Mouse (Mus musculus): ENCODE results near the gene Klhl30. TPM values are rescaled to one million over a fixed set of nuclear protein-coding genes. Genes with fewer than 3 reads are reported as not detected.

Klhl30 gene
- polyA plus RNA-seq, 1 experiment from 2014 or later: 1.7 TPM

GRCm38 (mm10) chr1:91352277-91352676 lies 1.5 kb downstream of the Klhl30 start:
- no peak overlapping the region for H3K27ac ChIP-seq (ENCODE audit: low read length)
- no peak overlapping the region for H3K4me2 ChIP-seq (ENCODE audit: low read depth, low read length)
- H3K9me3 ChIP-seq (ENCODE audit: control insufficient read depth, low read length): no peaks in the 10 kb centered on the region
- no peak overlapping the region for H3K4me3 ChIP-seq (ENCODE audit: low read length)
- H3K9ac ChIP-seq (ENCODE audit: low read length): no peak overlapping the region
- no peak for ATAC-seq (ENCODE audit: low read depth)
- no peaks in the 10 kb centered on the region for H3K27me3 ChIP-seq (ENCODE audit: control insufficient read depth, insufficient read depth, low read depth, low read length)
- 87% methylated on average over 2 of the region's 2 CpGs for WGBS
- H3K4me1 ChIP-seq (replicated peaks; ENCODE audit: control insufficient read depth, insufficient read depth, low read length): no peaks in the 10 kb centered on the region
- no peaks in the 10 kb centered on the region for H3K36me3 ChIP-seq (ENCODE audit: control insufficient read depth, insufficient read depth, low read length)

- no peak overlapping the region for H3K9ac ChIP-seq (ENCODE audit: low read length)
- no peak for ATAC-seq (ENCODE audit: low read depth)
- no peaks in the 10 kb centered on the region for H3K9me3 ChIP-seq (ENCODE audit: control insufficient read depth, low read length)
- no peaks in the 10 kb centered on the region for H3K4me1 ChIP-seq (replicated peaks; ENCODE audit: control insufficient read depth, insufficient read depth, low read length)
- WGBS: 68% methylated on average over 11 of the region's 11 CpGs
- no peak overlapping the region for H3K4me3 ChIP-seq (ENCODE audit: low read length)
- no peaks in the 10 kb centered on the region for H3K27me3 ChIP-seq (ENCODE audit: control insufficient read depth, insufficient read depth, low read depth, low read length)
- H3K36me3 ChIP-seq (ENCODE audit: control insufficient read depth, insufficient read depth, low read length): no peaks in the 10 kb centered on the region
- no peak overlapping the region for H3K4me2 ChIP-seq (ENCODE audit: low read depth, low read length)
- H3K27ac ChIP-seq (ENCODE audit: low read length): no peak overlapping the region
Observed at GRCm38 (mm10) chr1:91356105-91356504, 5.3 kb downstream of the Klhl30 start.

DNA sequence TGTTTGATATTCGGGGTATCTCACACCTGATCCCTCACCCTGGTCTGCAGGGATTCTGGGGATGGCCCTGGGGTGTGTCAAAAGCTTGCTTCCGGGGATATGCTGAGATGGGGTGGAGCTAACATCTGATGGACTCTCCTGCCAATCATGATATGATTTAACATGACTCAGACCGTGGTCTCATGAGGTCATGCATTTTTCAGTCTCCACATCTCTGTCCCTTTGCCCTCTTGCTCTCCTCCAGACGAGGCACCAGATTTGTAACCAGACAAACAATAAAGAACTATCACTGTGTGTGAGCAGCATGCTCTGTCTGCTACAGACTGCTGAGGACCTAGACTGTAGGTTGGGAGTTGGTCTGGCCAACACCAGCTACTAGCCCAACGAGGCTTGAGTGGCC lies 11.3 kb downstream of the Klhl30 start:
- WGBS: 64% methylated on average over 5 of the region's 5 CpGs
- peaks cover 4% of the 10 kb centered on the region; the same call in 1 of the 2 replicates for H3K4me1 ChIP-seq (replicated peaks; ENCODE audit: control insufficient read depth, insufficient read depth, low read length)
- H3K9me3 ChIP-seq (ENCODE audit: control insufficient read depth, low read length): no peaks in the 10 kb centered on the region
- no peak overlapping the region for H3K9ac ChIP-seq (ENCODE audit: low read length)
- H3K4me2 ChIP-seq (ENCODE audit: low read depth, low read length): no peak overlapping the region
- H3K27ac ChIP-seq (ENCODE audit: low read length): no peak overlapping the region
- H3K27me3 ChIP-seq (ENCODE audit: control insufficient read depth, insufficient read depth, low read depth, low read length): no peaks in the 10 kb centered on the region
- no peaks in the 10 kb centered on the region for H3K36me3 ChIP-seq (ENCODE audit: control insufficient read depth, insufficient read depth, low read length)
- H3K4me3 ChIP-seq (ENCODE audit: low read length): no peak overlapping the region
- no peak for ATAC-seq (ENCODE audit: low read depth)

DNA sequence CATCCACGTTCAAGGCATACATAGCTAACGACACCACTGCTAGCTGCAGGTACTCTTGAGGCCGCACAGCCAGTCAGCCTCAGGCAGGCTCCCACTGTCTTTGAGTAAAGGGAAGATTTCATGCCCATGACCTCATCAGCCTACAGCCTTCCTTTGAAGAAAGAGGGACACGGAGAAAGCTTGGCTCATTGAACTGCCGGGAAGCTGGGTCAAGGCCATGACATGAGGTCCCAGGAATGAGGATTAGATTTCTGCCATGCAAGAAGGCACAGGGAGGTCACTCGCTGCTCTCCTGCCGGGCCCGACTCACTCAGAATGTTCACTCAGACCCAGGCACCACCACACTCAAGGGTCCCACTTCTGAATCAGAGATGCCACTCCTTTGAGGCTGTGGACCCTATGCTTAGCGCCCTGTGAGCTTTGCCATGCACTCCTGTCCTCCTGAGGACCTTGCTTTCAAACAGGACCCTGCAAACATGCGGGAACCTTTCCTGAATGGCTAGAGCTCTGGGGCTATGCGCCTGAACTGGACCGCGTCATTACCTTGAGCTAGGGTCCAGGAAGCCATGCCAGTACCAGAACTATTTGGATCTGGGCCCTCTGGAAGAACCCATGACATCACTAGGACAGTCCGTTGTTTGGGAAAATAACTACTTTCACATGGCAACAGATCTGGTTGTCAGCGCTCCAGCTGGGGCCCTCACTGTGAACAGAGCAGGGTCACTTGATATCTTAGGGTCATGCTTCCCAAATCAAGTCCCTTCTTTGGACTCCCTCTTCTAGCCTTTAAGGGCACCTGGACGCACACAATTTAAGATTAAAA lies 14.2 kb downstream of the Klhl30 start:
- no peak overlapping the region for H3K4me2 ChIP-seq (ENCODE audit: low read depth, low read length)
- no peak overlapping the region for H3K27ac ChIP-seq (ENCODE audit: low read length)
- no peaks in the 10 kb centered on the region for H3K27me3 ChIP-seq (ENCODE audit: control insufficient read depth, insufficient read depth, low read depth, low read length)
- H3K4me1 ChIP-seq (replicated peaks; ENCODE audit: control insufficient read depth, insufficient read depth, low read length): peaks cover 4% of the 10 kb centered on the region; the same call in 1 of the 2 replicates
- no peak overlapping the region for H3K9ac ChIP-seq (ENCODE audit: low read length)
- no peaks in the 10 kb centered on the region for H3K9me3 ChIP-seq (ENCODE audit: control insufficient read depth, low read length)
- H3K4me3 ChIP-seq (ENCODE audit: low read length): no peak overlapping the region
- WGBS: 93% methylated on average over 16 of the region's 16 CpGs
- H3K36me3 ChIP-seq (ENCODE audit: control insufficient read depth, insufficient read depth, low read length): 0 out of 2 replicates have a peak, but pooled peaks cover 2% of the 10 kb centered on the region
- ATAC-seq (ENCODE audit: low read depth): no peak

GRCm38 (mm10) chr1:91365816-91366214 lies 15.0 kb downstream of the Klhl30 start:
- Histone ChIP-seq H3K9me3 (ENCODE audit: control insufficient read depth, low read length) (no peaks in the 10 kb centered on the region), H3K4me1 (replicated peaks; ENCODE audit: control insufficient read depth, insufficient read depth, low read length) (peaks cover 4% of the 10 kb centered on the region; the same call in 1 of the 2 replicates), H3K4me3 (ENCODE audit: low read length) (peak overlapping the region; percentile 56), H3K9ac (ENCODE audit: low read length) (peak overlapping the region; percentile 77), H3K36me3 (ENCODE audit: control insufficient read depth, insufficient read depth, low read length) (peaks cover 3% of the 10 kb centered on the region; the same call in 1 of the 2 replicates), H3K27ac (ENCODE audit: low read length) (no peak overlapping the region), H3K27me3 (ENCODE audit: control insufficient read depth, insufficient read depth, low read depth, low read length) (no peaks in the 10 kb centered on the region), H3K4me2 (ENCODE audit: low read depth, low read length) (peak overlapping the region; percentile 96)
- 22% methylated on average over 8 of the region's 8 CpGs for WGBS
- ATAC-seq (ENCODE audit: low read depth): peak; percentile 27; the same call in 1 of the 2 replicates

DNA sequence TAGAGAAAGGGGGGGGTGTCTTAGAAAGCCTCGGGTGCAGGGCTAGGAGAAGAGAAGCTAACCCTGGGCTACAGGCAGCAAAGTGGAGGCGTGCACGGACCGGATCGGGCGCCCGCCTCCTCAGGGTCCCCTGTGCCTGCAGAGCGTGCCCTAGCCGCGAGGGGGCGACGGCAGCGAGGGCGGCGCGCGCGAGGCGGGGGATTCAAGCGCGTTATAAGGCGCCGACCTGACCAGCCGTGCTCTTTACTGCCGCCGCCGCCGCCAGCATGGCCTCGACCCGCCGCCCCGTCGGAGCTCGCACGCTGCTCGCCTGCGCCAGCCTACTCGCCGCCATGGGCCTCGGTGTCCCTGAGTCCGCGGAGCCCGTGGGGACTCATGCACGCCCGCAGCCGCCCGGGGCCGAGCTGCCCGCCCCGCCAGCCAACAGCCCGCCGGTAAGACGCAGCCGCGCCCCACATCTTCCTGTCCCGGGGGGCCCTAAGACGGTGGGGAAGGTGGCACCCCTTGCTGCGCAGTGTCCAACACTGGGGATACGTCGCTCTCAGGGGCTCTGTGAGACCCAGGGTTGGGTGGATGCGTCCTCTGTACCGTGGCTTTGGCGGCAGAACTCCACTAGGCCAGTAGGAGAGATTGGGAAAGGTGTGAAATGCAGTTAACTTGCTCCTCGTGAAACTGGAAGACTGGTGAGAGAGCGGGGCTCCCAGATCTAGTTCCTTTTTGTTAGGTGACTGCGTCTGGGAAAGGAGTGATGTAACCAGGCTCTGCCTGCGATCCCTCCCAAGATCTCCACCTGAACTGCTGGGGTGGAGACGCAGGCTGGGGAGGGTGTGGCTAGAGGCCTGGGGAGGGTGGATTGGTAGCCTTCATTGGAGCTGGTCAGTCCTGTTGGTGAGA lies 15.6 kb downstream of the Klhl30 start, which contains the start of gene Erfe:
Erfe (plus strand) TSS at position 216 of the 894 bp plus-strand sequence.
- Histone ChIP-seq H3K4me3 (ENCODE audit: low read length) (peak within 1 kb of the TSS; percentile 56), H3K27me3 (ENCODE audit: control insufficient read depth, insufficient read depth, low read depth, low read length) (no peaks in the 10 kb centered on the region), H3K4me2 (ENCODE audit: low read depth, low read length) (peak within 1 kb of the TSS; percentile 96), H3K9ac (ENCODE audit: low read length) (peak within 1 kb of the TSS; percentile 77), H3K4me1 (replicated peaks; ENCODE audit: control insufficient read depth, insufficient read depth, low read length) (peaks cover 4% of the 10 kb centered on the region; the same call in 1 of the 2 replicates), H3K9me3 (ENCODE audit: control insufficient read depth, low read length) (no peaks in the 10 kb centered on the region), H3K36me3 (ENCODE audit: control insufficient read depth, insufficient read depth, low read length) (peaks cover 3% of the 10 kb centered on the region; the same call in 1 of the 2 replicates), H3K27ac (ENCODE audit: low read length) (no peak within 1 kb of the TSS)
- 2% methylated on average over 54 of the region's 68 CpGs for WGBS
- ATAC-seq (ENCODE audit: low read depth): peak; percentile 74

- Histone ChIP-seq H3K36me3 (ENCODE audit: control insufficient read depth, insufficient read depth, low read length) (peaks cover 11% of the 10 kb centered on the region; the same call in 1 of the 2 replicates), H3K27me3 (ENCODE audit: control insufficient read depth, insufficient read depth, low read depth, low read length) (no peaks in the 10 kb centered on the region), H3K4me3 (ENCODE audit: low read length) (no peak overlapping the region), H3K9me3 (ENCODE audit: control insufficient read depth, low read length) (no peaks in the 10 kb centered on the region), H3K9ac (ENCODE audit: low read length) (no peak overlapping the region), H3K27ac (ENCODE audit: low read length) (no peak overlapping the region), H3K4me2 (ENCODE audit: low read depth, low read length) (no peak overlapping the region), H3K4me1 (replicated peaks; ENCODE audit: control insufficient read depth, insufficient read depth, low read length) (peaks cover 4% of the 10 kb centered on the region; the same call in 1 of the 2 replicates)
- no peak for ATAC-seq (ENCODE audit: low read depth)
- WGBS: 92% methylated on average over 3 of the region's 3 CpGs
Observed at GRCm38 (mm10) chr1:91367295-91367694, 16.5 kb downstream of the Klhl30 start.

- Histone ChIP-seq H3K36me3 (ENCODE audit: control insufficient read depth, insufficient read depth, low read length) (peaks cover 28% of the 10 kb centered on the region; the same call in 1 of the 2 replicates), H3K9me3 (ENCODE audit: control insufficient read depth, low read length) (no peaks in the 10 kb centered on the region), H3K4me3 (ENCODE audit: low read length) (no peak overlapping the region), H3K27me3 (ENCODE audit: control insufficient read depth, insufficient read depth, low read depth, low read length) (no peaks in the 10 kb centered on the region), H3K27ac (ENCODE audit: low read length) (no peak overlapping the region), H3K9ac (ENCODE audit: low read length) (no peak overlapping the region), H3K4me2 (ENCODE audit: low read depth, low read length) (no peak overlapping the region), H3K4me1 (replicated peaks; ENCODE audit: control insufficient read depth, insufficient read depth, low read length) (peaks cover 4% of the 10 kb centered on the region; the same call in 1 of the 2 replicates)
- ATAC-seq (ENCODE audit: low read depth): no peak
- 57% methylated on average over 4 of the region's 4 CpGs for WGBS
Observed at GRCm38 (mm10) chr1:91369408-91369807, 18.6 kb downstream of the Klhl30 start.

DNA sequence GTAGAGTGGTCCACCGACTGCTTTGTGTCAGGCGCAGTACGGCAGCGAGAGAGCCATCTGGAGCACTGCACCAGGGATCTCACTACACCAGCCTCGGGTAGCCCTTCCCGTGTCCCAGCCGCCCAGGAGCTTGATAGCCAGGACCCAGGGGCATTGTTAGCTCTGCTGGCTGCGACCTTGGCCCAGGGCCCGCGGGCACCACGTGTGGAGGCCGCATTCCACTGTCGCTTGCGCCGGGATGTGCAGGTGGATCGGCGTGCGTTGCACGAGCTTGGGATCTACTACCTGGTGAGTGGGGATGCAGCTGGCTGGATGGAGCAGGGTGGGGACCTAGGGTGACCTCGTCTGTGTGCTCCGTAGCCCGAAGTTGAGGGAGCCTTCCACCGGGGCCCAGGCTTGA lies 19.2 kb downstream of the Klhl30 start:
- Histone ChIP-seq H3K4me1 (replicated peaks; ENCODE audit: control insufficient read depth, insufficient read depth, low read length) (peaks cover 4% of the 10 kb centered on the region; the same call in 1 of the 2 replicates), H3K27ac (ENCODE audit: low read length) (no peak overlapping the region), H3K4me3 (ENCODE audit: low read length) (no peak overlapping the region), H3K9ac (ENCODE audit: low read length) (no peak overlapping the region), H3K4me2 (ENCODE audit: low read depth, low read length) (no peak overlapping the region), H3K36me3 (ENCODE audit: control insufficient read depth, insufficient read depth, low read length) (peaks cover 33% of the 10 kb centered on the region), H3K9me3 (ENCODE audit: control insufficient read depth, low read length) (no peaks in the 10 kb centered on the region), H3K27me3 (ENCODE audit: control insufficient read depth, insufficient read depth, low read depth, low read length) (no peaks in the 10 kb centered on the region)
- 83% methylated on average over 23 of the region's 23 CpGs for WGBS
- no peak for ATAC-seq (ENCODE audit: low read depth)

Data from lung, embryonic 16.5 days (tissue).